Mouse (Mus musculus) myocyte (in vitro differentiated cells): ENCODE data around the gene Mthfd2l.

Experiments
- E2F4 ChIP-seq: IDR thresholded peaks from one replicate; pipeline ENCODE4 v1.6.1; 2011; ENCODE audit warnings: mild to moderate bottlenecking, control low read depth, moderate library complexity; ENCODE audit not compliant: insufficient read depth
- MAX ChIP-seq: IDR thresholded peaks from one replicate; pipeline ENCODE4 v1.6.1; 2011; ENCODE audit warnings: low read depth, mild to moderate bottlenecking, control low read depth
- MYOD1 ChIP-seq, 3 experiments: IDR thresholded peaks; one replicate each; pipeline ENCODE4 v1.6.1; 2011; ENCODE audit warnings: control low read depth in 2 of 3, low read depth in 2 of 3, mild to moderate bottlenecking in 2 of 3, moderate library complexity in 1 of 3; ENCODE audit not compliant: insufficient read length in 2 of 3, control insufficient read depth in 1 of 3
- MYOG ChIP-seq, 3 experiments: IDR thresholded peaks; one replicate each; pipeline ENCODE4 v1.6.1; 2011; ENCODE audit warnings: control low read depth in 2 of 3, low read depth in 2 of 3, mild to moderate bottlenecking in 2 of 3; ENCODE audit not compliant: insufficient read length in 2 of 3, control insufficient read depth in 1 of 3, insufficient read depth in 1 of 3
- POLR2A ChIP-seq: IDR thresholded peaks from one replicate; pipeline ENCODE4 v1.6.1; 2011; ENCODE audit warnings: low read depth, mild to moderate bottlenecking, control low read depth, moderate library complexity; ENCODE audit not compliant: insufficient read length
- POLR2AphosphoS2 ChIP-seq: IDR thresholded peaks from one replicate; pipeline ENCODE4 v1.6.1; 2011; ENCODE audit warnings: low read depth, control low read depth; ENCODE audit not compliant: insufficient read length
- SRF ChIP-seq: IDR thresholded peaks from one replicate; pipeline ENCODE4 v1.6.1; 2011; ENCODE audit warnings: low read depth; ENCODE audit not compliant: control insufficient read depth, insufficient read length
- TCF12 ChIP-seq: IDR thresholded peaks from one replicate; pipeline ENCODE4 v1.6.1; 2011; ENCODE audit warnings: mild to moderate bottlenecking, control low read depth; ENCODE audit not compliant: poor library complexity, insufficient read depth, severe bottlenecking
- TCF3 ChIP-seq: IDR thresholded peaks from one replicate; pipeline ENCODE4 v1.6.1; 2011; ENCODE audit warnings: low read depth, control low read depth; ENCODE audit not compliant: insufficient read length
- USF1 ChIP-seq: IDR thresholded peaks from one replicate; pipeline ENCODE4 v1.6.1; 2011; ENCODE audit warnings: low read depth, mild to moderate bottlenecking, control low read depth, moderate library complexity

DNA sequence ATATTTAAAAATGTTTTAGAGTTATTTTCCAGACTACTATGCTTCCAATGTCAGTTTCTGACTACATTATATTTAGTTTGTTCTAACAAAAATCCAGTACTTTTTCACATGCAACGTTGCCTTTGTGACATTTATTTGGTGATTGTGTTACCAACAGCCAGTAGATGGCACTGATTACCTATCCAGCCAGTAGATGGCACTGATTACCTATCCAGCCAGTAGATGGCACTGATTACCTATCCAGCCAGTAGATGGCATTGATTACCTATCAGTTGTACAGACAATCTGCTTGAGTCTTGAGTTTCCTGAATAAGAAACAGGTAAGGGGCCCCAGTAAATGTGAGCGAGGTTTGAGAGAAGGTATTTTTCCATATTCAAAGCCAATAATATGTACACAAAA lies 20.6 kb downstream of the Mthfd2l start:
- TF ChIP-seq MAX = no peak
- no peak for TF ChIP-seq POLR2A
- TF ChIP-seq TCF3 = no peak
- TF ChIP-seq USF1 = no peak
- no peak for TF ChIP-seq TCF12
- no peak for TF ChIP-seq E2F4
- no peak for TF ChIP-seq MYOG (IDR thresholded peaks at IDR 0.05; ENCODE audit: control insufficient read depth in 1 of 3, insufficient read depth in 1 of 3, insufficient read length in 2 of 3, low read depth in 2 of 3)
- TF ChIP-seq SRF = no peak
- no peak for TF ChIP-seq POLR2AphosphoS2
- no peak for TF ChIP-seq MYOD1 (IDR thresholded peaks at IDR 0.05; ENCODE audit: control insufficient read depth in 1 of 3, insufficient read length in 2 of 3, low read depth in 2 of 3)
